Mouse (Mus musculus): ENCODE measurements around the gene Gm21188. TPM values are rescaled to one million over a fixed set of nuclear protein-coding genes. Genes with fewer than 3 reads are reported as not detected.
A peak's percentile ranks its signal among the peaks of the same experiment; 100 is the strongest.
"Not testable (repeated sequence)": the region's sequence is repeated elsewhere in the genome, so short reads cannot be mapped to it uniquely, and the experiment has no call there.

The Gm21188 gene
- polyA plus RNA-seq, 2 experiments, result 0.08 to 0.34 TPM

- H3K9me3 ChIP-seq (ENCODE audit: control insufficient read depth, low read length); H3K4me3 ChIP-seq (ENCODE audit: insufficient read depth in 1 of 2, low read depth in 2 of 2, low read length in 2 of 2); H3K27me3 ChIP-seq (ENCODE audit: control insufficient read depth, insufficient read depth, low read length); H3K9ac ChIP-seq (replicated peaks); H3K36me3 ChIP-seq (replicated peaks; ENCODE audit: control insufficient read depth, insufficient read depth, low read depth); H3K27ac ChIP-seq; H3K4me1 ChIP-seq (replicated peaks; ENCODE audit: control insufficient read depth in 2 of 2, insufficient read depth in 2 of 2, low read length in 1 of 2); ATAC-seq (ENCODE audit: insufficient read depth); DNase-seq (ENCODE audit: low read depth in 3 of 3, low spot score in 3 of 3); H3K4me2 ChIP-seq (ENCODE audit: low read depth): not testable (repeated sequence)
- WGBS (ENCODE audit: insufficient replicate concordance), result no CpG with 5 or more reads among the region's 1 CpGs
- TF ChIP-seq CTCF (IDR thresholded peaks at IDR 0.05; ENCODE audit: low read depth), result peak; percentile 40
Measured at GRCm38 (mm10) chr13:120041145-120041544, 10.8 kb downstream of the Gm21188 start.

DNA sequence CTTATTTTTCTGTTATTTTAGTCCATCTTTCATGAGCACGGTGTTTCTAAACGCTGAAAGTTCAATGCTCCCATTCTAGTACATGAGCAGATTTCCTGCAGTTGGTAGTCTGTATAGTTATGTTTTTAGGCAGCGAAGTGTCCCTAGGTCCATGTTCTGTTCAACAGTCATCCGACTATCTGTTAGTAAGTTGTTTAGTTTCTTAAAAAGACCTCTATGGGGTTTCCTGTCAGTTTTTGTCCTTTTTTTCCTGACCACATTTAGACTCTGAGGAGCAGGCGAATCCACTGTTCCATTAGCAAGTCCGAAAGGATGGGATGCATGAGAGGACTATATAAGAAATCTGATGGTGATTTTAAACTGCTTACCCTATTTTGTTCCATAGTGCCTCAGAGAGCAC is 14.1 kb downstream of the Gm21188 start:
- H3K4me1 ChIP-seq (replicated peaks; ENCODE audit: control insufficient read depth in 2 of 2, insufficient read depth in 2 of 2, low read length in 1 of 2); H3K4me3 ChIP-seq (ENCODE audit: insufficient read depth in 1 of 2, low read depth in 2 of 2, low read length in 2 of 2); H3K27ac ChIP-seq; H3K4me2 ChIP-seq (ENCODE audit: low read depth); H3K36me3 ChIP-seq (replicated peaks; ENCODE audit: control insufficient read depth, insufficient read depth, low read depth); H3K27me3 ChIP-seq (ENCODE audit: control insufficient read depth, insufficient read depth, low read length); ATAC-seq (ENCODE audit: insufficient read depth); H3K9me3 ChIP-seq (ENCODE audit: control insufficient read depth, low read length); DNase-seq (ENCODE audit: low read depth in 3 of 3, low spot score in 3 of 3); H3K9ac ChIP-seq (replicated peaks): not testable (repeated sequence)
- WGBS (ENCODE audit: insufficient replicate concordance), result 7% methylated on average over 6 of the region's 6 CpGs

GRCm38 (mm10) chr13:120036577-120037115 is 15.3 kb downstream of the Gm21188 start:
- not testable (repeated sequence) for H3K4me1 ChIP-seq (replicated peaks; ENCODE audit: control insufficient read depth in 2 of 2, insufficient read depth in 2 of 2, low read length in 1 of 2); H3K4me3 ChIP-seq (ENCODE audit: insufficient read depth in 1 of 2, low read depth in 2 of 2, low read length in 2 of 2)
- WGBS (ENCODE audit: insufficient replicate concordance), result 3% methylated on average over 23 of the region's 25 CpGs

GRCm38 (mm10) chr13:120035151-120035550 is 16.8 kb downstream of the Gm21188 start:
- not testable (repeated sequence) for H3K4me1 ChIP-seq (replicated peaks; ENCODE audit: control insufficient read depth in 2 of 2, insufficient read depth in 2 of 2, low read length in 1 of 2); H3K9ac ChIP-seq (replicated peaks); H3K4me2 ChIP-seq (ENCODE audit: low read depth); ATAC-seq (ENCODE audit: insufficient read depth); H3K27me3 ChIP-seq (ENCODE audit: control insufficient read depth, insufficient read depth, low read length); H3K27ac ChIP-seq; H3K4me3 ChIP-seq (ENCODE audit: insufficient read depth in 1 of 2, low read depth in 2 of 2, low read length in 2 of 2); H3K36me3 ChIP-seq (replicated peaks; ENCODE audit: control insufficient read depth, insufficient read depth, low read depth); H3K9me3 ChIP-seq (ENCODE audit: control insufficient read depth, low read length); DNase-seq (ENCODE audit: low read depth in 3 of 3, low spot score in 3 of 3)
- WGBS (ENCODE audit: insufficient replicate concordance), result 3% methylated on average over 5 of the region's 18 CpGs

More at GRCm38 (mm10) chr13:120036577-120037115, 15.3 kb downstream of the Gm21188 start:
- not testable (repeated sequence) for H3K36me3 ChIP-seq (replicated peaks; ENCODE audit: control insufficient read depth, insufficient read depth, low read depth); H3K9me3 ChIP-seq (ENCODE audit: control insufficient read depth, low read length); ATAC-seq (ENCODE audit: insufficient read depth); H3K27ac ChIP-seq; DNase-seq (ENCODE audit: low read depth in 3 of 3, low spot score in 3 of 3); H3K9ac ChIP-seq (replicated peaks); H3K27me3 ChIP-seq (ENCODE audit: control insufficient read depth, insufficient read depth, low read length); H3K4me2 ChIP-seq (ENCODE audit: low read depth)

- not testable (repeated sequence) for H3K9me3 ChIP-seq (ENCODE audit: control insufficient read depth, low read length); H3K4me2 ChIP-seq (ENCODE audit: low read depth); H3K27ac ChIP-seq; H3K4me1 ChIP-seq (replicated peaks; ENCODE audit: control insufficient read depth in 2 of 2, insufficient read depth in 2 of 2, low read length in 1 of 2); ATAC-seq (ENCODE audit: insufficient read depth); H3K9ac ChIP-seq (replicated peaks); H3K27me3 ChIP-seq (ENCODE audit: control insufficient read depth, insufficient read depth, low read length); H3K36me3 ChIP-seq (replicated peaks; ENCODE audit: control insufficient read depth, insufficient read depth, low read depth); H3K4me3 ChIP-seq (ENCODE audit: insufficient read depth in 1 of 2, low read depth in 2 of 2, low read length in 2 of 2); DNase-seq (ENCODE audit: low read depth in 3 of 3, low spot score in 3 of 3)
- 5% methylated on average over 3 of the region's 10 CpGs for WGBS (ENCODE audit: insufficient replicate concordance)
Measured at GRCm38 (mm10) chr13:120034637-120035036, 17.4 kb downstream of the Gm21188 start.

DNA sequence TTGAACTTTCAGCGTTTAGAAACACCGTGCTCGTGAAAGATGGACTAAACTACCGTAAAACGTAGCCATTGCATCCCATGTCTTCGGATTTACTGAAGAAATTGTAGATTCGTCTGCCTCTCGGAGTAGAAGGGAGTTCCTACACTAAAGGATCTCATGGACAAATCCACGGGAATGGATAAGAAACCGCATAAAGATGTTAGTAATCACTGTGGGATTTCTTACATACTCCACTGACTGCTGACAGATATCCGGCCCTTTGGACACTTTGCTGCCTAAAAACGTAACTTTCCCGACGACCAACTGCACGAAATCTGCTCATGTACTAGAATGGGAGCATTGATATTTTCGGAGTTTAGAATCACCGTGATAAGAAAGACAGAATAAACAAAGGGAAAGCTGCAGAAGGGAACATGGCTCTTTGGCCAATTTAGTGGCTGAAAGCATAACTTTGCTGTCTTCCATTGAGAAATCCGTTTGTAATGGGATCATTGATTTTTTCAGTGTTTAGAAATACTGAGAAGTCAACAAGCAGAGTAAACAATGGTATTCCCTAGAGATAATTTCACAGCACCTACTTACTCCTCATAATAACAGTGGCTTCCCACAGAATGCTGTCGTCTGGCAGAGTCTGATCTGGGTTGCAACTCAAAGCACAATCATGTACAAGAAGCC is 18.3 kb downstream of the Gm21188 start:
- H3K9ac ChIP-seq (replicated peaks); H3K4me1 ChIP-seq (replicated peaks; ENCODE audit: control insufficient read depth in 2 of 2, insufficient read depth in 2 of 2, low read length in 1 of 2); H3K36me3 ChIP-seq (replicated peaks; ENCODE audit: control insufficient read depth, insufficient read depth, low read depth); ATAC-seq (ENCODE audit: insufficient read depth); H3K4me2 ChIP-seq (ENCODE audit: low read depth); H3K9me3 ChIP-seq (ENCODE audit: control insufficient read depth, low read length); H3K4me3 ChIP-seq (ENCODE audit: insufficient read depth in 1 of 2, low read depth in 2 of 2, low read length in 2 of 2); H3K27me3 ChIP-seq (ENCODE audit: control insufficient read depth, insufficient read depth, low read length); DNase-seq (ENCODE audit: low read depth in 3 of 3, low spot score in 3 of 3); H3K27ac ChIP-seq: not testable (repeated sequence)
- 2% methylated on average over 16 of the region's 19 CpGs for WGBS (ENCODE audit: insufficient replicate concordance)

DNA sequence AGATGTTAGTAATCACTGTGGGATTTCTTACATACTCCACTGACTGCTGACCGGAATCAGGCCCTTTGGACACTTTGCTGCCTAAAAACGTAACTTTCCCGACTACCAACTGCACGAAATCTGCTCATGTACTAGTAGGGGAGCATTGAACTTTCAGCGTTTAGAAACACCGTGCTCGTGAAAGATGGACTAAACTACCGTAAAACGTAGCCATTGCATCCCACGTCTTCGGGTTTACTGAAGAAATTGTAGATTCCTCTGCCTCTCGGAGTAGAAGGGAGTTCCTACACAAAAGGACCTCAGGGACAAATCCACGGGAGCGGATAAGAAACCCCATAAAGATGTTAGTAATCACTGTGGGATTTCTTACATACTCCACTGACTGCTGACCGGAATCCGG is 20.3 kb downstream of the Gm21188 start:
- not testable (repeated sequence) for H3K4me1 ChIP-seq (replicated peaks; ENCODE audit: control insufficient read depth in 2 of 2, insufficient read depth in 2 of 2, low read length in 1 of 2); H3K36me3 ChIP-seq (replicated peaks; ENCODE audit: control insufficient read depth, insufficient read depth, low read depth); DNase-seq (ENCODE audit: low read depth in 3 of 3, low spot score in 3 of 3); H3K4me2 ChIP-seq (ENCODE audit: low read depth); ATAC-seq (ENCODE audit: insufficient read depth); H3K27ac ChIP-seq; H3K27me3 ChIP-seq (ENCODE audit: control insufficient read depth, insufficient read depth, low read length); H3K4me3 ChIP-seq (ENCODE audit: insufficient read depth in 1 of 2, low read depth in 2 of 2, low read length in 2 of 2); H3K9me3 ChIP-seq (ENCODE audit: control insufficient read depth, low read length); H3K9ac ChIP-seq (replicated peaks)
- WGBS (ENCODE audit: insufficient replicate concordance), result 1% methylated on average over 12 of the region's 16 CpGs

DNA sequence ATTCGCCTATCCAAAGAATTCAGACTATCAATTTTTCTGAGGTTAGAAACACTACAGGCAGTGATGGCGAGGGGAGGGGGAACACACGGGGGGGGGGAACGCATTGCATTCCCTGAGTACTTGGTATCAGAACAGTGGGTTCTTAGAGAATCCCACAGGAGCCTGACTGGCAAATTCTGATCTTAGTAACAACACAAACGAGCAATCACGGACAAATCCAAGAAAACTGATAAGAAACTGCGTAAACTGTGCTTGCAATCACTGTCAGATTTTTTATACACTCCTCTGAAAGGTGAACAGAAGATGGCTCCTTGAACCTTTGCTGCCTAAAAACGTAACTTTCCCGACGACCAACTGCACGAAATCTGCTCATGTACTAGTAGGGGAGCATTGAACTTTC is 24.6 kb downstream of the Gm21188 start:
- 2% methylated on average over 11 of the region's 11 CpGs for WGBS (ENCODE audit: insufficient replicate concordance)

More for the DNA sequence above, 24.6 kb downstream of the Gm21188 start:
- H3K4me2 ChIP-seq (ENCODE audit: low read depth); H3K36me3 ChIP-seq (replicated peaks; ENCODE audit: control insufficient read depth, insufficient read depth, low read depth); H3K4me3 ChIP-seq (ENCODE audit: insufficient read depth in 1 of 2, low read depth in 2 of 2, low read length in 2 of 2); H3K4me1 ChIP-seq (replicated peaks; ENCODE audit: control insufficient read depth in 2 of 2, insufficient read depth in 2 of 2, low read length in 1 of 2); H3K27ac ChIP-seq; H3K9ac ChIP-seq (replicated peaks); H3K27me3 ChIP-seq (ENCODE audit: control insufficient read depth, insufficient read depth, low read length); ATAC-seq (ENCODE audit: insufficient read depth); H3K9me3 ChIP-seq (ENCODE audit: control insufficient read depth, low read length): not testable (repeated sequence)
- DNase-seq (ENCODE audit: low read depth in 3 of 3, low spot score in 3 of 3), result peak in 1 of 3 experiments; percentile 31

Measured in liver, embryonic 14.5 days (tissue).